Mouse (Mus musculus): ENCODE data around the gene Tmem253.

DNA sequence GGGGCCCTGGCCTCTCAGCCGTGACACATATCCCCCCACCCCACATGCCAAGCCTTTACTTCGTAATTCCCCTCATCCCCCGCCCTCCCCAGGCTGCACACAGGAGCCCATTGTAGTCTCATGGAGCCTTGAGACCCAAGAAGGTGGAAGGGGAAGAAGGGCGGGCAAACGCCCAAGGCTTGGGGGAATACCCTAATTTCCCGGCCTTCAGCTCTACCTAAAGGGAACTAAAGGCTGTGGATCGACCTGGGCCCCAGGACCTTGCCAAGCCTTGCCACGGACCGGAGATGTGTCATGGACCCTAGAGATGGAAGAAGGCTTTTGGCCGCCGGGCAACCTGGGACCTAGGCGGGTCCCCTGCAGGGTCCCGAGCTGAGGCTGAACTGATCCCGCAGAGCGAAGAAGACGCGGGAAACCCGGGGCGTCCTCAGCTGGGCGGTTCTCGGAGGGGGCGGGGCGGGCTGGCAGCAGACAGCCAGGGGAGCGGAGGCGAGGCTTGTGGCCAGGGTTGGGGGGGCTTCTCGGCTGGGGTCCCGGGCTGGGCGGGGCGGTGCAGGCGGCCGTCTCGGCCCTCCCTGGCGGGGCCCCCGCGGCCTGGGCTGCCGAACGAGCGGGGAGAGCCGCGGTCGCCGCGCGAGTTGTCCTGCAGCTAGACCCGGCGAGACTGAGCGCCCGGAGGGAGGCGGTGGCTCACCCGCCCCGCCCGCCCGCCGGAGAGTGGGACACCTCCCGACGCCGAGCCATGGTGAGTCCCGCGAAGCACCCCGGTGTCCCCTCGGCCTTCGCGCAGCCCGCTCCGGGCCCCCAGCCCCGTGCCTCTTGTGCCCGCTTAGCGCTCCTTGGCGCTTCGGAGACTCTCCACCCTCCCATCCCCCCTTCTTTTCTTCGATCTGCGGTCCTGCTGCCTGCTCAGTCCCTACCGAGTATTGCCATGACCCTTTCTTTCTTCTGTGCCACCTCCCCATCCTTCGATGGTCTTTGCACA lies 30.9 kb upstream of the Tmem253 start, which contains the start of gene Arhgef40:
- TF ChIP-seq CTCF (IDR thresholded peaks at IDR 0.05; ENCODE audit: low read depth, low read length) (no peak), POLR2A (IDR thresholded peaks at IDR 0.05; ENCODE audit: borderline replicate concordance, low read depth, low read length) (no peak)
